Mouse (Mus musculus) lung, adult 2 months (tissue): Measurements from ENCODE around the gene Wdr35.
"Not testable (repeated sequence)": the region's sequence is repeated elsewhere in the genome, so short reads cannot be mapped to it uniquely, and the experiment has no call there.

Source experiments
- CTCF ChIP-seq: fragments of 200-500 bp; IDR thresholded peaks from 2 replicates; pipeline ENCODE4 v1.5.1; 2011; ENCODE audit warnings: mild to moderate bottlenecking, low read length, control low read depth; ENCODE audit not compliant: insufficient read depth
- POLR2A ChIP-seq: fragments of 200-500 bp; IDR thresholded peaks from 2 replicates; pipeline ENCODE4 v1.6.1; 2011; ENCODE audit warnings: low read depth, mild to moderate bottlenecking, control low read depth, low read length, borderline replicate concordance; ENCODE audit errors: extremely low read depth

- TF ChIP-seq CTCF: 0 out of 2 replicates have a peak, but pooled peaks have one; percentile 5
- TF ChIP-seq POLR2A: not testable (repeated sequence)
Observed at GRCm38 (mm10) chr12:8936210-8936609, 37.5 kb upstream of the Wdr35 start.
